Mouse (Mus musculus): ENCODE measurements around the gene Col26a1. TPM values are rescaled to one million over a fixed set of nuclear protein-coding genes. Genes with fewer than 3 reads are reported as not detected.

Col26a1 gene
- polyA plus RNA-seq, 1 experiment from 2014 or later, result 62.5 TPM

DNA sequence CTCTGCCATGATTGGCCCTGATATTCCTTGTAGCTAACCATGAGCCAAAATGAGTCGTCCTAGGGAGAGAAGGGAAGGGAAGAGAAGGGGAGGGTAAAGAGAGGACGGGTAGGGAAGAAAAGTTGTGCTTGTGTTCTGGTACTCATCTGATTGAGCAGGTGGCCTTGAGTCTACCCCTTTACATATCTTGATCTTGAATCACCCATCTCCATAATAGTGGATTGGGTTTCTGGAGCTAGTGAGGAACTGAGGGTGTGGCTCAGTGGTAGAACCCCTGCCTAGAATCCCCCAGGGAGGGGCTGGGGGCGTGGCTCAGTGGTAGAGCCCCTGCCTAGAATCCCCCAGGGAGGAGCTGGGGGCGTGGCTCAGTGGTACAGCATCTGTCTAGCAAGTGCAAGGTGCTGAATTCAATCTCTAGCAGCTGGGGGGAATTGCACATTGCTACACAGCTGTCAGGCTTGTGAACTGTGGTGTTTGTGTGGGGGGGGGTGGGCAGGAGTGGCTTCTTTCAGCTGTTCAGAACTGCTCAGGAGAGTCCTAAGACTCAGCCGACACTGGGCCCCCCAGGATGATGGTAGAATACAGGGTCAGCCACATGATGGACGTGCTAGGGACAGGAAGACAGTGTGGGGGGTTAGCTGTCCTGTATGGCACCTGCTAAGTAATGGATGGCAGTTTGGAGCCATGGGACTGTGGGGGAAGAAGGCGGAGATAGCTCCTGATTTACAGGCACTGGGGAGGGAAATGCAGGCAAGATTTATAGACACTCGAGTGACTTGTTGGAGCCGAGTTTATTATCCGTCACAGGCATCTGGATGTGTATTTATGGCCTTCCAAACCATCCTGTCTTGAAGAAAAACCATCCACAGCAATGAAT is 166.1 kb downstream of the Col26a1 start:
- H3K27ac ChIP-seq, result peak overlapping the region; percentile 84
- H3K27me3 ChIP-seq, result peaks cover 17% of the 10 kb centered on the region; the same call in 1 of the 2 replicates
- 24% methylated on average over 10 of the region's 10 CpGs for WGBS
- H3K4me2 ChIP-seq, result no peak overlapping the region
- no peak overlapping the region for H3K4me3 ChIP-seq (replicated peaks)
- H3K36me3 ChIP-seq, result no peaks in the 10 kb centered on the region
- peaks cover 34% of the 10 kb centered on the region for H3K4me1 ChIP-seq
- H3K9me3 ChIP-seq (replicated peaks), result no peaks in the 10 kb centered on the region
- ATAC-seq (replicated peaks; ENCODE audit: low FRiP score), result peak; percentile 86
- no peak overlapping the region for H3K9ac ChIP-seq

GRCm38 (mm10) chr5:136714879-136715278 is 168.1 kb downstream of the Col26a1 start:
- no peak overlapping the region for H3K9ac ChIP-seq
- H3K27me3 ChIP-seq, result peaks cover 17% of the 10 kb centered on the region; the same call in 1 of the 2 replicates
- ATAC-seq (replicated peaks; ENCODE audit: low FRiP score), result no peak
- no peaks in the 10 kb centered on the region for H3K36me3 ChIP-seq
- H3K4me1 ChIP-seq, result peaks cover 37% of the 10 kb centered on the region
- H3K4me3 ChIP-seq (replicated peaks), result peak overlapping the region; percentile 21
- H3K4me2 ChIP-seq, result peak overlapping the region; percentile 51
- no peaks in the 10 kb centered on the region for H3K9me3 ChIP-seq (replicated peaks)
- no peak overlapping the region for H3K27ac ChIP-seq
- WGBS, result 35% methylated on average over 11 of the region's 11 CpGs

DNA sequence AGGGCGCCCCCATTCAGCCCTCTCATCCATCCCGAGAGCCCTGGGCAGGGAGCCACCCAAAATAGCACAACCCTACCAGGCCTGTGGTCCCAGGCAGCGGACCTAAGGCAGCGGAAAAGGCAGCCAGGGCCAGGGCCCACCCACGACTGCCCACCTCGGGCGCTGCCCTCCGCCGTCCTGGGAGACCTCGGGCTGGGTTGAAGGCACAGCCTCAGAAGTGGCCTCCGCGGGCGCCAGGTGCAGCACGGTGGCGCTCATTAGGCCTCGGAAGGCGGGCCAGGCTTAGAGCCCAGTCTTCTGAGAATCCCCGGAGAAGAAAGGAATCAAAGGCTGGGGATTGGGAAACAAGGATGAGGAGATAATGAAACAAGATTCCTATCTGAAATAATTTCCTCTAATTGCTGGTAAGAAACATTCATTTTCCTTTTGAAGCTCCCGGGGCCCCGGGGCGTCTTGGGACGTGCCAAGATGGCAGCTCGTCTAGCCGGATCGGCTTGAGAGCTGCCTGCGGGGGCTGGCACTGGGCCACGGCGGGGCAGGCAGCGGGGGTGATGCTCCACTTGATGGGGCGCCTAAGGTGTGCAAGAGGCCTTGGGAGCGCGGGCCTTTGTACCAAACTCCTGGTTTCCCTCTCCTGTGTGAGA is 168.7 kb downstream of the Col26a1 start:
- Histone ChIP-seq H3K4me2 (peak overlapping the region; percentile 51), H3K27me3 (peaks cover 17% of the 10 kb centered on the region; the same call in 1 of the 2 replicates), H3K9me3 (replicated peaks) (no peaks in the 10 kb centered on the region), H3K9ac (no peak overlapping the region), H3K27ac (no peak overlapping the region), H3K4me3 (replicated peaks) (peak overlapping the region; percentile 21), H3K4me1 (peaks cover 37% of the 10 kb centered on the region), H3K36me3 (no peaks in the 10 kb centered on the region)
- ATAC-seq (replicated peaks; ENCODE audit: low FRiP score), result no peak
- 25% methylated on average over 32 of the region's 32 CpGs for WGBS

- Histone ChIP-seq H3K27ac (no peak overlapping the region), H3K27me3 (peaks cover 16% of the 10 kb centered on the region; the same call in 1 of the 2 replicates), H3K9me3 (replicated peaks) (no peaks in the 10 kb centered on the region), H3K4me3 (replicated peaks) (no peak overlapping the region), H3K4me2 (no peak overlapping the region), H3K4me1 (peaks cover 17% of the 10 kb centered on the region), H3K9ac (no peak overlapping the region), H3K36me3 (no peaks in the 10 kb centered on the region)
- WGBS, result 49% methylated on average over 4 of the region's 4 CpGs
- no peak for ATAC-seq (replicated peaks; ENCODE audit: low FRiP score)
Observed at GRCm38 (mm10) chr5:136710742-136711141, 172.3 kb downstream of the Col26a1 start.

DNA sequence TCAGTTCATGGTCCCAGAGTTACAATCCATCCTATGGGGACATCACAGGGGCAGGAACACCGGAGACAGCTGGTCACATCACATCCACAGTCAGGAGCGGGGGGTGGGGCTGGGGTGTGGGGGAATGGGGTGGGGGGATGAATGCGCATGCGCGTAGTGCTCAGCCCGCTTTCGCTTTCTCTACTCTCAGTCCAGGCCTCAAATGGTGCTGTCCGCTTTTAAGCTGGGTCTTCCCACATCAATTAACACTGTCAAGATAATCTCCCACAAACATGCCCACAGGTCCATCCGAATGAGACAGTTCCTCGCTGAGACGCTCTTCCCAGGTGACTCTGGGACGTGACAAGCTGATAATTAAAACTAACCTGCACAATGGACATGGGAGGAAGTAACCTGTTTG is 174.9 kb downstream of the Col26a1 start:
- ATAC-seq (replicated peaks; ENCODE audit: low FRiP score), result no peak
- peaks cover 11% of the 10 kb centered on the region; the same call in 1 of the 2 replicates for H3K4me1 ChIP-seq
- 86% methylated on average over 12 of the region's 12 CpGs for WGBS
- H3K36me3 ChIP-seq, result no peaks in the 10 kb centered on the region
- H3K4me2 ChIP-seq, result no peak overlapping the region
- no peak overlapping the region for H3K4me3 ChIP-seq (replicated peaks)
- no peaks in the 10 kb centered on the region for H3K9me3 ChIP-seq (replicated peaks)
- H3K9ac ChIP-seq, result no peak overlapping the region
- no peak overlapping the region for H3K27ac ChIP-seq
- H3K27me3 ChIP-seq, result no peaks in the 10 kb centered on the region

GRCm38 (mm10) chr5:136706803-136707202 is 176.2 kb downstream of the Col26a1 start:
- Histone ChIP-seq H3K9ac (no peak overlapping the region), H3K4me3 (replicated peaks) (no peak overlapping the region)
- 2% methylated on average over 9 of the region's 9 CpGs for WGBS

GRCm38 (mm10) chr5:136705532-136705931 is 177.5 kb downstream of the Col26a1 start:
- H3K27me3 ChIP-seq, result no peaks in the 10 kb centered on the region
- H3K36me3 ChIP-seq, result no peaks in the 10 kb centered on the region
- WGBS, result 96% methylated on average over 3 of the region's 3 CpGs
- ATAC-seq (replicated peaks; ENCODE audit: low FRiP score), result no peak
- no peak overlapping the region for H3K27ac ChIP-seq
- H3K4me1 ChIP-seq, result peaks cover 15% of the 10 kb centered on the region; the same call in 1 of the 2 replicates
- H3K4me2 ChIP-seq, result no peak overlapping the region
- H3K9ac ChIP-seq, result no peak overlapping the region
- H3K4me3 ChIP-seq (replicated peaks), result no peak overlapping the region
- H3K9me3 ChIP-seq (replicated peaks), result no peaks in the 10 kb centered on the region

More at GRCm38 (mm10) chr5:136706803-136707202, 176.2 kb downstream of the Col26a1 start:
- no peak overlapping the region for H3K27ac ChIP-seq
- H3K4me1 ChIP-seq, result peaks cover 18% of the 10 kb centered on the region; the same call in 1 of the 2 replicates
- no peaks in the 10 kb centered on the region for H3K9me3 ChIP-seq (replicated peaks)
- ATAC-seq (replicated peaks; ENCODE audit: low FRiP score), result no peak; the same call in 1 of the 2 replicates
- H3K36me3 ChIP-seq, result no peaks in the 10 kb centered on the region
- H3K27me3 ChIP-seq, result no peaks in the 10 kb centered on the region
- no peak overlapping the region for H3K4me2 ChIP-seq

GRCm38 (mm10) chr5:136704151-136704550 is 178.9 kb downstream of the Col26a1 start:
- Histone ChIP-seq H3K4me3 (replicated peaks) (no peak overlapping the region), H3K9me3 (replicated peaks) (no peaks in the 10 kb centered on the region), H3K4me1 (peaks cover 15% of the 10 kb centered on the region; the same call in 1 of the 2 replicates), H3K4me2 (no peak overlapping the region), H3K9ac (no peak overlapping the region), H3K36me3 (no peaks in the 10 kb centered on the region), H3K27ac (0 out of 2 replicates have a peak overlapping the region, but pooled peaks have one; percentile 32), H3K27me3 (no peaks in the 10 kb centered on the region)
- WGBS, result 64% methylated on average over 8 of the region's 8 CpGs
- ATAC-seq (replicated peaks; ENCODE audit: low FRiP score), result 0 out of 2 replicates have a peak, but pooled peaks have one; percentile 28

DNA sequence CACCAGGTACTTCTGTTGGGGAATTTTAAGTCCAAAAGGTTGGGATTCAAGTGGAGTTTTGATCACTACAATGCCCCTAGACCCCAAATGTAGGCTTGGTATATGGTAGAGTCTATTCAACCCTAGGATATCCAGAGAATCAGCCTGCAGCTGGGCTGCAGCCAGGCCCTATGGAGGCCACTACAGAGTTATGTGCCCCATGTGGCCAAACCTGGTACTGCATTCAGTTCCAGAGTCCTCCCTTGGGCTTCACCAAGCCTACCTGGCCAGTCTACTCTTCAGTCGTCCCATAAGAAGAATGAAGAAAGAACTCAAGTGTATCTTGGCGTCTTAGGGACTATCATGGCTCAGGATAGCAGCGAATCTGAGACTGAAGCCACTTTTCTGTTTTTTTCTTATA is 179.3 kb downstream of the Col26a1 start:
- no peak for ATAC-seq (replicated peaks; ENCODE audit: low FRiP score)
- Histone ChIP-seq H3K9me3 (replicated peaks) (no peaks in the 10 kb centered on the region), H3K4me1 (peaks cover 15% of the 10 kb centered on the region; the same call in 1 of the 2 replicates), H3K36me3 (no peaks in the 10 kb centered on the region), H3K9ac (no peak overlapping the region), H3K27ac (0 out of 2 replicates have a peak overlapping the region, but pooled peaks have one; percentile 32), H3K27me3 (no peaks in the 10 kb centered on the region), H3K4me3 (replicated peaks) (no peak overlapping the region), H3K4me2 (no peak overlapping the region)
- WGBS, result 48% methylated on average over 3 of the region's 3 CpGs

- no peaks in the 10 kb centered on the region for H3K27me3 ChIP-seq
- H3K9ac ChIP-seq, result no peak overlapping the region
- H3K4me1 ChIP-seq, result peaks cover 15% of the 10 kb centered on the region; the same call in 1 of the 2 replicates
- ATAC-seq (replicated peaks; ENCODE audit: low FRiP score), result peak; percentile 47; the same call in 1 of the 2 replicates
- no peaks in the 10 kb centered on the region for H3K9me3 ChIP-seq (replicated peaks)
- H3K27ac ChIP-seq, result no peak overlapping the region
- WGBS, result 54% methylated on average over 3 of the region's 3 CpGs
- no peak overlapping the region for H3K4me3 ChIP-seq (replicated peaks)
- H3K36me3 ChIP-seq, result no peaks in the 10 kb centered on the region
- no peak overlapping the region for H3K4me2 ChIP-seq
Observed at GRCm38 (mm10) chr5:136702159-136702725, 180.8 kb downstream of the Col26a1 start.

DNA sequence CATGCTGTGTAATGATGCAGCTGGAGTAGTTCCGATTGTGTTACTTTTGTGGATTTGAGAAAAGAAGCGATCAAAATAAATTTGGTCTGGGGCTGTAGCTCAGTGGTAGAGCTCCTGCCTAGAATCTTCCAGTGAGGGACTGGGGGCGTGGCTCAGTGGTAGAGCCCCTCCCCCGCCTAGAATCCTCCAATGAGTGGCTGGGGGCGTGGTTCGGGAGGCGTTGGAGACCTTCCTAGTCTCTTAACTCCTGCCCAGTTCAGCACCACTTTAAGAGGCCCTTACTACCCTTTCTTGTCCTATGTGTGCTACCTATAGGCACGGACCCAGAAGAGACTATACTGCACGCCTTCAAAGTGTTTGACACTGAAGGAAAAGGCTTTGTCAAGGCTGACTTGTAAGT is 185.4 kb downstream of the Col26a1 start:
- H3K9ac ChIP-seq, result no peak overlapping the region
- ATAC-seq (replicated peaks; ENCODE audit: low FRiP score), result no peak
- H3K36me3 ChIP-seq, result no peaks in the 10 kb centered on the region
- H3K4me3 ChIP-seq (replicated peaks), result no peak overlapping the region
- H3K27ac ChIP-seq, result no peak overlapping the region
- H3K4me1 ChIP-seq, result peaks cover 20% of the 10 kb centered on the region; the same call in 1 of the 2 replicates
- no peaks in the 10 kb centered on the region for H3K27me3 ChIP-seq
- WGBS, result 86% methylated on average over 9 of the region's 9 CpGs
- no peak overlapping the region for H3K4me2 ChIP-seq
- H3K9me3 ChIP-seq (replicated peaks), result no peaks in the 10 kb centered on the region

All from kidney, embryonic 15.5 days (tissue).